Mouse (Mus musculus) neural tube, embryonic 11.5 days (tissue): ENCODE results near the gene Taf8. TPM values are rescaled to one million over a fixed set of nuclear protein-coding genes. Genes with fewer than 3 reads are reported as not detected.

Experiments used
- ATAC-seq: fragments of 200-750 bp; cut with Nextera tagmentation; 2 replicates; pipeline ENCODE4 v1.8.0; 2017; ENCODE audit warnings: moderate number of reproducible peaks, mild to moderate bottlenecking, moderate TSS enrichment, moderate library complexity; ENCODE audit not compliant: insufficient read depth, low FRiP score, low TSS enrichment
- DNase-seq: peaks from one replicate; pipeline ENCODE4 v3.0.0-alpha.2; 2015; ENCODE audit warnings: low spot score
- H3K27ac ChIP-seq: fragments of 300-500 bp; sonication (generic); 2 replicates; pipeline ENCODE4 v1.5.1; 2014; ENCODE audit warnings: low read depth, mild to moderate bottlenecking, low read length
- H3K27me3 ChIP-seq: fragments of 300-500 bp; sonication (generic); 2 replicates; pipeline ENCODE4 v1.6.1; 2014; ENCODE audit warnings: mild to moderate bottlenecking, low read length, mixed read lengths; ENCODE audit not compliant: control insufficient read depth, insufficient read depth
- H3K36me3 ChIP-seq: fragments of 300-500 bp; sonication (generic); 2 replicates; pipeline ENCODE4 v1.6.1; 2014; ENCODE audit warnings: mild to moderate bottlenecking, low read length, moderate library complexity, mixed read lengths; ENCODE audit not compliant: control insufficient read depth, insufficient read depth
- H3K4me1 ChIP-seq: fragments of 300-500 bp; sonication (generic); 2 replicates; pipeline ENCODE4 v1.6.1; 2014; ENCODE audit warnings: low read length, mixed read lengths; ENCODE audit not compliant: control insufficient read depth, insufficient read depth
- H3K4me2 ChIP-seq: fragments of 300-500 bp; sonication (generic); 2 replicates; pipeline ENCODE4 v1.6.1; 2014; ENCODE audit warnings: low read depth, mild to moderate bottlenecking, moderate library complexity
- H3K4me3 ChIP-seq: fragments of 300-500 bp; sonication (generic); 2 replicates; pipeline ENCODE4 v1.5.1; 2014; ENCODE audit warnings: low read depth, low read length
- H3K9ac ChIP-seq: fragments of 300-500 bp; sonication (generic); 2 replicates; pipeline ENCODE4 v1.6.1; 2014; ENCODE audit warnings: mild to moderate bottlenecking, low read length
- H3K9me3 ChIP-seq: fragments of 300-500 bp; sonication (generic); 2 replicates; pipeline ENCODE4 v1.6.1; 2016; ENCODE audit warnings: low read length; ENCODE audit not compliant: control insufficient read depth
- WGBS: fragments of 180-500 bp; shearing (Covaris S2); extraction: QIAGEN DNeasy Blood & Tissue Kit; methylation state at CpG from one replicate; pipeline ENCODE4 v1.1.7; 2014; 5-methylcytosine and 5-hydroxymethylcytosine counted together
- polyA plus RNA-seq: library from polyadenylated mRNA; unstranded; fragments of >200 nt; fragmentation: Nextera tagmentation; extraction: Ambion mirVana; gene quantifications from 2 replicates; pipeline ENCODE4 v1.2.1, GENCODE M21; 2014

The Taf8 gene
- polyA plus RNA-seq, 1 experiment from 2014 or later = 27.5 TPM

- H3K9me3 ChIP-seq = no peaks in the 10 kb centered on the region
- H3K27ac ChIP-seq = no peak overlapping the region
- no peak for DNase-seq
- no peak overlapping the region for H3K4me3 ChIP-seq
- 11% methylated on average over 3 of the region's 3 CpGs for WGBS
- no peak overlapping the region for H3K4me2 ChIP-seq
- no peak overlapping the region for H3K9ac ChIP-seq
- H3K36me3 ChIP-seq = no peaks in the 10 kb centered on the region
- no peaks in the 10 kb centered on the region for H3K27me3 ChIP-seq
- peaks cover 4% of the 10 kb centered on the region; the same call in 1 of the 2 replicates for H3K4me1 ChIP-seq
- ATAC-seq = no peak
Measured at GRCm38 (mm10) chr17:47484993-47485392, 17.1 kb downstream of the Taf8 start.

GRCm38 (mm10) chr17:47484241-47484921 is 17.7 kb downstream of the Taf8 start:
- Histone ChIP-seq H3K9me3 (no peaks in the 10 kb centered on the region), H3K4me2 (no peak overlapping the region), H3K27ac (no peak overlapping the region), H3K9ac (no peak overlapping the region), H3K4me3 (no peak overlapping the region), H3K27me3 (no peaks in the 10 kb centered on the region), H3K4me1 (peaks cover 4% of the 10 kb centered on the region; the same call in 1 of the 2 replicates), H3K36me3 (no peaks in the 10 kb centered on the region)
- peak; percentile 24 for DNase-seq
- no peak for ATAC-seq
- WGBS = 0% methylated on average over 1 of the region's 1 CpGs

DNA sequence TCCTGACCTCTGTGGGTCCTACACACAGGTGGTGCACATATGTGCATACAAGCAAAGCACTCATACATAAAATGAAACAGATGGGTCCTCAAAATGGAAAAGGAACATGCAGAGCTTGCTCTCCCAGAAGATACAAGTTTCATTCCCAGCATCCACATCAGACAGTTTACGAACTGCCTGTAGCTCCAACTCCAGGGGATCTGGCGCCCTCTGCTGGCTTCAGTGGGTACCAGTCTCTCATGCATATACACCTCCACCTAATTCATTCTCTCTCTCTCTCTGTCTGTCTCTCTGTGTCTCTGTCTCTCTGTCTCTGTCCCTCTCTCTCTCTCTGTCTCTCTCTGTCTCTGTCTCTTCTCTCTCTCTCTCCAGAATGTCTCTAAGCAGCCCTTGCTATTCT is 19.7 kb downstream of the Taf8 start:
- ATAC-seq (no peak), DNase-seq (peak; percentile 64)
- Histone ChIP-seq H3K9me3 (no peaks in the 10 kb centered on the region), H3K4me2 (no peak overlapping the region), H3K9ac (no peak overlapping the region), H3K4me3 (no peak overlapping the region), H3K27me3 (no peaks in the 10 kb centered on the region), H3K4me1 (peaks cover 4% of the 10 kb centered on the region; the same call in 1 of the 2 replicates), H3K27ac (no peak overlapping the region), H3K36me3 (no peaks in the 10 kb centered on the region)
- 50% methylated on average over 2 of the region's 2 CpGs for WGBS

DNA sequence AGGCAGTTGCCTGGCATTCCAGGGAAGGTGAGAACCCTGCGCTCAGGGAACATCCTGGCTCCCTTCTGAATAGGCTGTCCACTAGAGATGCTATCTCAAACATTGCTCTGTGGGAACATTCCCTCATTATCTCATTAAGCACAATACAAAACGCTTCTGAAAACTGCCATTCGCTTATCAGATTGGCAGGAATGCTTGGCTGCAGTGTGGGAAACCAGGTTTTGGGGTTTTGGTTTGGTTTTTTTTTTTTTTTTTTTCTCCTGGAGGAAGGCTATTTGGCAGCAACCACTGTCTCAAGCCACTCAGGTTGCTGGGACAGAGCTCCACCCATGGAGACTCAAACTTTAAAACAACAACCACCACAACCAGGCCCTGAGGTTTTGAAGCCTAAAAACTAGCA is 22.2 kb downstream of the Taf8 start:
- H3K4me2 ChIP-seq = no peak overlapping the region
- no peak overlapping the region for H3K9ac ChIP-seq
- ATAC-seq (no peak), DNase-seq (no peak)
- H3K27me3 ChIP-seq = no peaks in the 10 kb centered on the region
- H3K9me3 ChIP-seq = no peaks in the 10 kb centered on the region
- H3K27ac ChIP-seq = no peak overlapping the region
- peaks cover 4% of the 10 kb centered on the region; the same call in 1 of the 2 replicates for H3K4me1 ChIP-seq
- H3K4me3 ChIP-seq = no peak overlapping the region
- 82% methylated on average over 3 of the region's 3 CpGs for WGBS
- H3K36me3 ChIP-seq = no peaks in the 10 kb centered on the region

DNA sequence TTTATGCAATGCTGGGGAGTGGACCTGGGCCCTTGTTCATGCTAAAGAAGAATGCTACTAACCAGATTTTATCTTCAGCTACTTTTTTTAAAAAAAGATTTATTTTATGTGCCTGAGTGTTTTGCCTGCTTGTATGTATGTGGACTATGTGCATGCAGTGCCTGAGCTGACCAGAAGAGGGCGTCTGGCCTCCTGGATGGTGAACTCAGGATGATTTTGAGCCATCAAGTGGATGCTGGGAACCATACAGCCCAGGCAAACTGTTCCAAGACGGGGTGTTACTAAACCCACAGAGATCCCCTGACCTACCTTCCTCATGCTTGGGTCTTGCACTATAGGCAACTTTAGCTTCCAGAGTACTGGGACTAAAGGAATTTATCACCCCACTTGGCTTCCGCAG is 26.4 kb downstream of the Taf8 start:
- ATAC-seq (no peak), DNase-seq (no peak)
- Histone ChIP-seq H3K9ac (no peak overlapping the region), H3K4me1 (no peaks in the 10 kb centered on the region), H3K4me3 (no peak overlapping the region), H3K4me2 (no peak overlapping the region), H3K9me3 (no peaks in the 10 kb centered on the region), H3K27ac (no peak overlapping the region), H3K36me3 (no peaks in the 10 kb centered on the region), H3K27me3 (no peaks in the 10 kb centered on the region)
- WGBS = 61% methylated on average over 3 of the region's 3 CpGs

GRCm38 (mm10) chr17:47475181-47475580 is 26.9 kb downstream of the Taf8 start:
- Histone ChIP-seq H3K4me3 (no peak overlapping the region), H3K4me2 (no peak overlapping the region), H3K9me3 (no peaks in the 10 kb centered on the region), H3K36me3 (no peaks in the 10 kb centered on the region), H3K27ac (no peak overlapping the region), H3K9ac (no peak overlapping the region), H3K4me1 (no peaks in the 10 kb centered on the region), H3K27me3 (no peaks in the 10 kb centered on the region)
- no peak for ATAC-seq
- WGBS = 84% methylated on average over 4 of the region's 4 CpGs
- DNase-seq = no peak

DNA sequence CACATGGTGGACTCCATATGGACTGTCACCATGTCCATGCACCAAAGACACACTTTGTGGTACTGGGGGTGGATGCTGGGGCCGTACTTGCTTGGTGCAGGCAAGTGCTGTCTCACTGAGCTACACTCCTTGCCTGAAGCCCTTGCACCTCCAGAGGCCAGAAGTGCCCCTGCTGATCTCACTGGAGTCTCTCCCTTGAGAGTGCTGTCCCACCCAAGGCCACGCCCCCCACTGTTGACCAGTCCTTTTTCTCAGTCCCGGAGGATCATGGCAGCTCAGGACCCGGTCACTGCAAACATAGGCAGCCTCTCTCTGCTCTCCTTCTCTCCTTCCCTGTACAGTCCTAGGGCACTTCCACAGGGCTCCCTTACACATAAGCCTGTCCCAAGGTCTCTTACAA is 27.8 kb downstream of the Taf8 start:
- H3K27me3 ChIP-seq = peaks cover under 1% of the 10 kb centered on the region; the same call in 1 of the 2 replicates
- ATAC-seq (no peak), DNase-seq (no peak)
- WGBS = 84% methylated on average over 4 of the region's 4 CpGs
- no peaks in the 10 kb centered on the region for H3K36me3 ChIP-seq
- no peaks in the 10 kb centered on the region for H3K4me1 ChIP-seq
- H3K4me3 ChIP-seq = no peak overlapping the region
- H3K9ac ChIP-seq = no peak overlapping the region
- no peak overlapping the region for H3K27ac ChIP-seq
- no peak overlapping the region for H3K4me2 ChIP-seq
- H3K9me3 ChIP-seq = no peaks in the 10 kb centered on the region

GRCm38 (mm10) chr17:47473434-47473974 is 28.6 kb downstream of the Taf8 start:
- Histone ChIP-seq H3K9me3 (no peaks in the 10 kb centered on the region), H3K4me1 (no peaks in the 10 kb centered on the region), H3K27me3 (peaks cover 8% of the 10 kb centered on the region), H3K27ac (no peak overlapping the region), H3K36me3 (no peaks in the 10 kb centered on the region), H3K4me2 (no peak overlapping the region), H3K4me3 (no peak overlapping the region), H3K9ac (no peak overlapping the region)
- DNase-seq (peak; percentile 44), ATAC-seq (no peak)
- 14% methylated on average over 8 of the region's 8 CpGs for WGBS
